Mouse (Mus musculus) spleen, adult 2 months (tissue): ENCODE data around the gene Glyctk.

ENCODE experiments used
- CTCF ChIP-seq: fragments of 200-500 bp; IDR thresholded peaks from 2 replicates; pipeline ENCODE4 v1.5.1; 2011; ENCODE audit warnings: mild to moderate bottlenecking, inconsistent platforms; ENCODE audit not compliant: insufficient read depth, insufficient read length, insufficient replicate concordance; ENCODE audit errors: extremely low read depth
- POLR2A ChIP-seq: fragments of 200-500 bp; IDR thresholded peaks from 2 replicates; pipeline ENCODE4 v1.6.1; 2011; ENCODE audit warnings: low read depth, low read length, inconsistent platforms

- TF ChIP-seq CTCF = no peak
- no peak for TF ChIP-seq POLR2A
These were observed 47.9 kb upstream of the Glyctk start for GRCm38 (mm10) chr9:106205713-106206290.
